Mouse (Mus musculus): ENCODE measurements around the gene Abcg8.

GRCm38 (mm10) chr17:84636328-84636727 is 39.8 kb upstream of the Abcg8 start:
- TF ChIP-seq USF1 (IDR thresholded peaks at IDR 0.05; ENCODE audit: low read depth) (no peak), POLR2A (IDR thresholded peaks at IDR 0.05; ENCODE audit: insufficient read length, low read depth) (no peak), MAX (IDR thresholded peaks at IDR 0.05; ENCODE audit: low read depth) (no peak), E2F4 (IDR thresholded peaks at IDR 0.05; ENCODE audit: insufficient read depth) (no peak), SRF (IDR thresholded peaks at IDR 0.05; ENCODE audit: control insufficient read depth, insufficient read length, low read depth) (no peak), TCF12 (IDR thresholded peaks at IDR 0.05; ENCODE audit: insufficient read depth, poor library complexity, severe bottlenecking) (no peak), MYOG (IDR thresholded peaks at IDR 0.05; ENCODE audit: control insufficient read depth in 1 of 3, insufficient read depth in 1 of 3, insufficient read length in 2 of 3, low read depth in 2 of 3) (no peak), MYOD1 (IDR thresholded peaks at IDR 0.05; ENCODE audit: control insufficient read depth in 1 of 3, insufficient read length in 2 of 3, low read depth in 2 of 3) (peak in 2 of 3 experiments; percentile 1 to 12), CEBPB (IDR thresholded peaks at IDR 0.05; ENCODE audit: insufficient read depth, poor library complexity, severe bottlenecking) (no peak), POLR2AphosphoS2 (IDR thresholded peaks at IDR 0.05; ENCODE audit: insufficient read length, low read depth) (no peak), REST (IDR thresholded peaks at IDR 0.05; ENCODE audit: insufficient read depth, insufficient read length) (no peak), TCF3 (IDR thresholded peaks at IDR 0.05; ENCODE audit: insufficient read length, low read depth) (no peak)

Measured in myocyte (in vitro differentiated cells).